Mouse (Mus musculus) kidney, postnatal 10 days (tissue): ENCODE measurements around the gene Myo19.

Experiments
- DNase-seq: peaks from one replicate; pipeline ENCODE4 v3.0.0; 2021; ENCODE audit warnings: mixed read lengths

Gene Myo19

DNA sequence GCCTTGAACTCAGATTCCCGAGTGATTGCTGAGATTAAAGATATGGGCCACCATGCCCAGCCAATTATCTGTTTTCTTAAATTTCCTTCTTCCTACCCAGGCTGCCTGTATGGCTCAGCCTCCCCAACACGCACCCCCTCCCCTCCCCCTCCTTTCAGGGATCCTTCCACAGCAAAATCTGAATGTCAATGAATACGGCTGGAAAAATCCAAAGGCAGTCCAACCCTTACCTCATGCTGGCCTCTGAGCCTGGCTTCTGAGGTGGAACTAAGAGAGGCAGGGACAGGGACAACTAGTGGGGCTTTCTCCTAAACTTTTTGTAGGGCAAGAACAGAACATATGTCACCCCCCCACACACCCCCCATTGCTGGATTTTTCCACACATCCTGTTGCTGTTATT is 68.2 kb downstream of the Myo19 start:
- no peak for DNase-seq

DNA sequence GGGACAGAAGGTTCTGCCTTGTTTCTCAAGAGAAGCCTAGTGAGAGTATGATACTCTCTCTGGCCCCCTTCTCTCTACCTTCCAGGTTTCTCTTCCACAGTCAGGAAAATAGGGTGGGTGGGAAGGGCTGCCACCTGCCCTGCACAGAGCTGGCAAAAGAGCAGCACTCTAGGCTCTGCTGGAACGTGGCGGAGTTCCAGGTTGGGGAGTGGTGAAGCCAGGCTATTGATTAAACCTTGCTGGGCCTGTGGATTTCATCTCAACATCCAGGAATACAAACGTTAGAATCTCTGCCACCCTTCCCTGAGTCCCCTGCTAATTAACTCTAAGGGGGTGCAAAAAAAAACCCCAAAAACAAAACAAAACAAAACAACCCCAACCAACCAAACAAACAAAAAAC is 68.6 kb downstream of the Myo19 start:
- DNase-seq = peak; percentile 64

- no peak for DNase-seq
Measured at GRCm38 (mm10) chr11:84952611-84953010, 72.7 kb downstream of the Myo19 start.

DNA sequence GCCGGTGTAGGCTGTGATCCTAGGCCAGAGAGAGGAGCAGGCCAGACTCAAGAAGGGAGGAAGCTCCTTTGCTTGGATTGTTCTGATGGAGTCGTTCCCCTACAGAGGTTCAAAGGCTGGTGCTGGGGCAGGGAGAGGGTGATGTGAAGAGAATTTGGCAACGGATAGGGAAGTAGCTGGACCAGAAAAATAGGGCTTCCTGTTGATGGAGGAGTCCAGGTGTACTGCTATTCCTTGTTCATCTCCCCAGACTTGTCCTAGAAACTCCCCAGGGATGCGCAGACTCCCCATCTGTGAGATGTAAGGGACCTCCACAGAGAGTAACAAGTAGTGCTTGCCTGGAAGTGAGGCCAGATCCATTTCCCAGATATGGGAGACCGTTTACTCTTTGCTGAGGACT is 76.5 kb downstream of the Myo19 start:
- no peak for DNase-seq

- no peak for DNase-seq
Measured at GRCm38 (mm10) chr11:84957171-84957570, 77.2 kb downstream of the Myo19 start.

- DNase-seq = peak; percentile 31
Measured at GRCm38 (mm10) chr11:84957591-84958270, 77.8 kb downstream of the Myo19 start, which contains the start of gene Car4. Gene Car4 (plus strand): TSS chr11:84957786.

DNA sequence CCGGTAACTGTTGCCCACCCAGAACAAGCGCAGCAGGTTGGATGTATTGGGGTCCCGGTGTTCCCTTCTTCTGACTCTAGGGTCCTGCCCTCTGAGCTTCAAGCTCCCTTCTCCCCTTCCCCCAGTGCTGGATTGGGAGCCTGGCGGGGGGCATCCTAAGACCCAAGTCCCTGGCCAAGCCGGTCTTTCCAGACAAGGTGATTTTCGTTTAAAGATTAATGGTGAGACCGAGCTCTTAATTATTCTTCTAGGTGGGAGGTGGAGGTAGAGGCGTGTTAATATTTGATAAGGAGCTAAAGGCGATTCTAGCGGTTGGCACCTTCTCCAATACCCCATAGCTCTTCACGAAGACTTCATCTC is 78.3 kb downstream of the Myo19 start:
- DNase-seq = peak; percentile 38

DNA sequence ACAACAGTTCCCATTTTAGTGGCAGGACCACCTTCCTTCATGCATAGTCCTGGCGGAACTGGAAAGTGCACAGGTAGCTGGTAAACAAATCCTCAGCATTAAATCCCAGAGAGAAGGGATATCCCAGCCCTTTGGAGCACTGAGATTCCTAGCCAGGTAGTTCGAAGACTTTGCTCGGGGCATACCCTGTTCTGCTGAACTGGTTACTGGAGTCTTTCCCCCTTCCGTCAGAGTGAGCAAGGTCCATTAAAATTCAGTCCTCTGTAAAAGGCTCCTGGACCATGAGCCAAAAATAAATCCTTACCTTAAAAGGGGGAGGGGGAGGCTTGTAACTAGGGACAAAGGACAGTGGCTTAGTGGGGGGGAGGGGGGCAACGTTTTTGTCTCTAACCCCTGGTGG is 79.2 kb downstream of the Myo19 start:
- peak; percentile 17 for DNase-seq

- peak; percentile 65 for DNase-seq
Measured at GRCm38 (mm10) chr11:84959701-84960181, 79.8 kb downstream of the Myo19 start.

- DNase-seq = no peak
Measured at GRCm38 (mm10) chr11:84960291-84960690, 80.3 kb downstream of the Myo19 start.

DNA sequence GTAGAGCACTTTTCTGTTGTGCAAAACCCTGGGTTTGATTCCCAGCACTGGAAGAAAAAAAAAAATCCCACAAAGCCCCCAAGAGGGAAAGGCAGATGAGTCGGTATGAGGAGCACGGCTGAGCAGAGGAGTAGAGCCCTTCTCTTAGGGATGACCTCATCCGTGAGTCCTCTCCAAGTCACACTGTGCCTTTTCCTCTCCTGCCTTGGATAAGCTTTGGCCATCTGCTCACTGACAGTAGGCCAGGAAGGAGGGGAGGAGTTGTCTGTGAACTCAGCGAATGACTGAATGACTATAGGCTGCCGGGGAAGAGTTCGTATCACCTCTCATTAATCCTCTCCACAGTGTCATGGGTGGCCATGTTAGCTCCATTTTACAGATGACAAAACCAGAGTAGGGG is 80.8 kb downstream of the Myo19 start:
- DNase-seq = no peak
